Mouse (Mus musculus) left cerebral cortex, postnatal 25 days (tissue): ENCODE measurements around the gene Hmgn1. TPM values are rescaled to one million over a fixed set of nuclear protein-coding genes. Genes with fewer than 3 reads are reported as not detected.

Experiments used
- DNase-seq, 2 experiments: peaks; one replicate each; pipeline ENCODE4 v3.0.0; 2022; ENCODE audit warnings: low spot score in 2 of 2, mixed read lengths in 1 of 2
- intact Hi-C: fragments of 180-260 bp; cut with DNase I; formaldehyde crosslinking; loops from one replicate; pipeline ENCODE4 v1.15.1; 2025
- total RNA-seq, 2 experiments: library from RNA; stranded (reverse); gene quantifications; 2 replicates each; pipeline ENCODE4 v1.2.3; 2021

The Hmgn1 gene
- total RNA-seq, 2 experiments from 2014 or later = 52.5 to 71.7 TPM

DNA sequence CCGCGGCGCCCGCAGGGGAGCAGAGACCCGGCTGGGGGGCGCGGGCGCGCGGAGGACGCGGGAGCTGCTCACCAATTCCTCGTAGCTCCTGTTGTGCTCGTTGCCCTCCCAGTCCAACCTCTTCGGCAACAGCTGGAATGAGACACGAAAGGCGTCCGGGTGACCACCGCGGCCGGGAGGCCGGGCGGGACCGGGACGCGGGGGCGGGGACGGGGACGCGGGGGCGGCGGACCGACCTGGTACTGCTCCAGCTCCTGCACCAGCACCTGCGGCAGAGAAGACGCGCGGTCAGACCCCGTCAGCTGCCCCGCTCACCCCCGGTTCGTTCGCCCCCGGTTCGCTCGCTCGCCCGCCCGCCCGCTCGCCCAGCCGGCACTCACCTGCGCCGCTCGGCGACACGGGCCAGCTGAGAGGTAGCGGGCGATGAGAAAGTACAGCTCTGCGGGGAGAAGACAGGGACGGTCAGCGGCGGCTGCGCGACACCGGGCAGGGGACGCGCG lies 45.7 kb downstream of the Hmgn1 start:
- DNase-seq = peak in 1 of 2 experiments; percentile 62
- intact Hi-C loops = loop anchor here (1.0 kb wide), 2 partner anchors 46 to 64 kb away; partner anchors contain the start of genes Hmgn1 and Wrb

- intact Hi-C loops = no loop called here
Measured at GRCm38 (mm10) chr16:96081331-96081730, 46.2 kb downstream of the Hmgn1 start.

GRCm38 (mm10) chr16:96080524-96080923 lies 47.0 kb downstream of the Hmgn1 start:
- intact Hi-C loops = no loop called here
- DNase-seq = no peak

More at GRCm38 (mm10) chr16:96081331-96081730, 46.2 kb downstream of the Hmgn1 start:
- DNase-seq = peak; percentile 93

Other genes starting within 250 kb of the Hmgn1 start
- gene Psmg1, start 136.8 kb downstream of the Hmgn1 start, total RNA-seq = 10 to 100 TPM; 16.8 to 17.4 TPM
- gene Brwd1, start 45.2 kb downstream of the Hmgn1 start, total RNA-seq = 100 to 1,000 TPM; 135 to 159 TPM
- 10 to 100 TPM; 61.1 to 61.6 TPM for gene Wrb, start 17.7 kb upstream of the Hmgn1 start, total RNA-seq
- gene Lca5l, start 64.5 kb upstream of the Hmgn1 start, total RNA-seq = 1 to 10 TPM; 1.5 to 2.2 TPM
- under 1 TPM; 0.85 to 0.96 TPM for gene Sh3bgr, start 72.7 kb upstream of the Hmgn1 start, total RNA-seq
- 10 to 100 TPM; 15.7 to 19.4 TPM for gene B3galt5, start 108.1 kb upstream of the Hmgn1 start, total RNA-seq